Mouse (Mus musculus) liver, embryonic 12.5 days (tissue): ENCODE results near the gene Rb1. TPM values are rescaled to one million over a fixed set of nuclear protein-coding genes. Genes with fewer than 3 reads are reported as not detected.

Experiments used
- ATAC-seq: fragments of 200-750 bp; cut with Nextera tagmentation; 2 replicates; pipeline ENCODE4 v1.8.0; 2017; ENCODE audit warnings: moderate number of reproducible peaks, mild to moderate bottlenecking, moderate library complexity
- H3K27ac ChIP-seq: fragments of 300-500 bp; sonication (generic); 2 replicates; pipeline ENCODE4 v1.5.1; 2016; ENCODE audit warnings: mild to moderate bottlenecking
- H3K27me3 ChIP-seq: fragments of 300-500 bp; sonication (generic); replicated peaks from 2 replicates; pipeline ENCODE4 v1.6.1; 2016; ENCODE audit warnings: mild to moderate bottlenecking, moderate library complexity
- H3K36me3 ChIP-seq: fragments of 300-500 bp; sonication (generic); 2 replicates; pipeline ENCODE4 v1.6.1; 2016; ENCODE audit warnings: mild to moderate bottlenecking, moderate library complexity
- H3K4me1 ChIP-seq: fragments of 300-500 bp; sonication (generic); 2 replicates; pipeline ENCODE4 v1.6.1; 2016
- H3K4me2 ChIP-seq: fragments of 300-500 bp; sonication (generic); 2 replicates; pipeline ENCODE4 v1.6.1; 2016; ENCODE audit warnings: mild to moderate bottlenecking, moderate library complexity
- H3K4me3 ChIP-seq: fragments of 300-500 bp; sonication (generic); 2 replicates; pipeline ENCODE4 v1.5.1; 2016; ENCODE audit warnings: mild to moderate bottlenecking, moderate library complexity
- H3K9ac ChIP-seq: fragments of 300-500 bp; sonication (generic); 2 replicates; pipeline ENCODE4 v1.6.1; 2016; ENCODE audit warnings: mild to moderate bottlenecking, moderate library complexity
- H3K9me3 ChIP-seq: fragments of 300-500 bp; sonication (generic); replicated peaks from 2 replicates; pipeline ENCODE4 v1.6.1; 2016; ENCODE audit warnings: mild to moderate bottlenecking, moderate library complexity
- WGBS: fragments of 180-500 bp; shearing (Covaris S2); methylation state at CpG from one replicate; pipeline ENCODE4 v1.1.7; 2016; ENCODE audit not compliant: insufficient replicate concordance; 5-methylcytosine and 5-hydroxymethylcytosine counted together
- polyA plus RNA-seq: library from polyadenylated mRNA; unstranded; fragments of >200 nt; fragmentation: Nextera tagmentation; extraction: Ambion mirVana; gene quantifications from 2 replicates; pipeline ENCODE4 v1.2.1, GENCODE M21; 2016

Gene Rb1
- polyA plus RNA-seq, 1 experiment from 2014 or later: 30.1 TPM

DNA sequence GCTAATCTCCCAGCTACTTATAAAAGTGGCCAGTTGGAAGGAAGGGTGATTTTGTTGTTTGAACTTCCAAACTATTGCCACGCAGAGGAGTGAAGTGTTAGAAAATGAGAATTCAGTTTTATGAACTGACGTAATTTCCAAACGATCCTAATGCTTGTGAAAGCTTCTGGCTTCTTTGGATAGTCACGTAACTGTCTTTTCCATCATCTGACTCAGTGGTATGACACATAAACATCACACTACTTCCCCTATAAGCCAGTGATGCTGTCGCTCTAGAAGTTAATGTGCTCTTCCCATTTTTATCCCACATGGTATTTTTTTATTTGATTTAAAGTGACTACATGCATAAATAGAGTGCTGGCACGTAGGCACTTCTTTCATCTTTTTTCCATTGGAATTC lies 157.0 kb downstream of the Rb1 start:
- Histone ChIP-seq H3K9ac (no peak overlapping the region), H3K9me3 (no peaks in the 10 kb centered on the region), H3K4me1 (0 out of 2 replicates have a peak, but pooled peaks cover 5% of the 10 kb centered on the region), H3K4me2 (no peak overlapping the region), H3K36me3 (peaks cover 43% of the 10 kb centered on the region), H3K4me3 (no peak overlapping the region), H3K27ac (no peak overlapping the region), H3K27me3 (no peaks in the 10 kb centered on the region)
- 81% methylated on average over 6 of the region's 6 CpGs for WGBS
- no peak for ATAC-seq

DNA sequence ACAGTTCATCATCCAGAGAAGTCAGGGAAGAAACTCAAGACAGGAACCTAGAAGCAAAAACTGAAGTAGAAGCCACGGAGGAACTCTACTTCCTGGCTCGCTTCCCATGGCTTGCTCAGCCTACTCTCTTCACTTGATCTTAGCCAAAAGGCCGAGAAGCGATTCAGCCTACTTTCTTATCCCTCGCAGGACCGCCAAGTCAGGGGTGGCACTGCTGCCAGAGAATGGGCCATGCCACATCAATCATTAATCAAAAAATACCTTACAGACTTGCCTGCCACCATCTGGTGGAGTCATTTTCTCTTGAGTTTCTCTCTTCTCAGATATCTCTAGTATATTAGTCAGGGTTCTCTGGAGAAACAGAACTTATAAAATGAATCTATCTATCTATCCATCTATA lies 160.5 kb downstream of the Rb1 start:
- H3K4me2 ChIP-seq: no peak overlapping the region
- peaks cover 43% of the 10 kb centered on the region for H3K36me3 ChIP-seq
- H3K27me3 ChIP-seq: no peaks in the 10 kb centered on the region
- WGBS: 76% methylated on average over 6 of the region's 6 CpGs
- H3K27ac ChIP-seq: no peak overlapping the region
- H3K4me1 ChIP-seq: no peaks in the 10 kb centered on the region
- no peak for ATAC-seq
- H3K9ac ChIP-seq: no peak overlapping the region
- H3K9me3 ChIP-seq: no peaks in the 10 kb centered on the region
- H3K4me3 ChIP-seq: no peak overlapping the region

DNA sequence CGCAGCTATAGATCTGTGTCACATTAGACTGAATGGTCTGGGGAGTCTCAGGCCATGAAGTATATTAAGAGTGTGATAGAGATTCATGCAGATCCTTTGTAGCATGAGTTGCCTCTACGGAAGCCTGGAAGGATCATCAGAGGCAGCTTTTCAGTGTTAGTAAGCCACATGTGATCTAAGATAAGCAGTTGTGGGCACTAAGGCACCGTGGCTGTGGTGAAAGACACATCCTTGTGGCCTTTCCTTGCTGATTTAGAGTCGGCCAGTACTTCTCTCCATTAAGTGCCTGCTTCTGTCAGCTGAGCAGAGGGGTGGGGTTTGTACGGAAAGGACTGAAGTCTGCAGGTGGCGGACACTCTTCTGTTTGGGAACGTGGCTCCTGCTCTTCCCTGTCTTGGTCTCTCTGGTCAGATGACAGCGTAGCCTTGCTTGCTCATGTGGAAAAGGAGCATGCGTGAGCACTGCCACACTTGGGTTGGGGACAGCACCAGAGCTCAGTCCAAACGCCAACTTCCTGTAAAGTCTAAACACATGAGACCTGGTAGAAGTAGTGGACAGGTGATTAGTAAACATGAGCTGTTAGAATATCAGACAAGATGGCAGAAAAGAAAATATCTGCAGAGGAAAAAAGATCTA lies 162.1 kb downstream of the Rb1 start:
- WGBS: 59% methylated on average over 10 of the region's 10 CpGs
- Histone ChIP-seq H3K9me3 (no peaks in the 10 kb centered on the region), H3K36me3 (peaks cover 41% of the 10 kb centered on the region), H3K4me3 (no peak overlapping the region), H3K27ac (no peak overlapping the region), H3K4me1 (no peaks in the 10 kb centered on the region), H3K27me3 (no peaks in the 10 kb centered on the region), H3K4me2 (no peak overlapping the region), H3K9ac (no peak overlapping the region)
- ATAC-seq: no peak

DNA sequence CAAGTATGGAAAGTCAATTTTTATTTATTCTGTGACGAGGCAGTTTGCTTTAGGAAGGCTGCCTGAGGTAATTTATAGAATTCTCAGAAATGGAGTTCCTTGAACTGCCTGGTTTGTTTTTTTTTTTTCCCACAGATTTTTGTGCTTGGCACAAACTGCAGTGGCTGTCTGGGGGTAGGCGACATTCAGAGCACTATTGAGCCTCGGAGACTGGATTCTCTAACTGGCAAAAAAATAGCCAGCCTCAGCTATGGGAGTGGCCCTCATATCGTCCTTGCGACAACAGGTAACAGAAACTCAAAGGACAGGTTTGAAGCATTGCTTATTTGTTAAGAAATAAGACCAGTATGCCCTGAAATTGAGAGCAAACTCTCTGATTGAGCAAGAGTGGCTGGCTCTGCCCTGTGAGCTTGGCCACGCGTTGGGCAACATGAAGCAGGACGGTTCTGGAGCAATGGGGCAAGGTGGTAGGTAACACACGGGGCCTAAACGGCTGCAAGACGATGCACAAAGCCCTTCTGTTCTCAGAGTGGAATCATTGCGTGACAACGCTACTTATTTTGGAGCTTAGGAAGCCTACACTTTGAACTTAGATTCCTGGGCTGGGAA lies 163.3 kb downstream of the Rb1 start:
- peaks cover 36% of the 10 kb centered on the region for H3K36me3 ChIP-seq
- H3K4me3 ChIP-seq: no peak overlapping the region
- H3K27ac ChIP-seq: no peak overlapping the region
- 77% methylated on average over 13 of the region's 13 CpGs for WGBS
- ATAC-seq: no peak
- no peaks in the 10 kb centered on the region for H3K27me3 ChIP-seq
- H3K4me2 ChIP-seq: no peak overlapping the region
- no peaks in the 10 kb centered on the region for H3K9me3 ChIP-seq
- no peak overlapping the region for H3K9ac ChIP-seq
- H3K4me1 ChIP-seq: no peaks in the 10 kb centered on the region

DNA sequence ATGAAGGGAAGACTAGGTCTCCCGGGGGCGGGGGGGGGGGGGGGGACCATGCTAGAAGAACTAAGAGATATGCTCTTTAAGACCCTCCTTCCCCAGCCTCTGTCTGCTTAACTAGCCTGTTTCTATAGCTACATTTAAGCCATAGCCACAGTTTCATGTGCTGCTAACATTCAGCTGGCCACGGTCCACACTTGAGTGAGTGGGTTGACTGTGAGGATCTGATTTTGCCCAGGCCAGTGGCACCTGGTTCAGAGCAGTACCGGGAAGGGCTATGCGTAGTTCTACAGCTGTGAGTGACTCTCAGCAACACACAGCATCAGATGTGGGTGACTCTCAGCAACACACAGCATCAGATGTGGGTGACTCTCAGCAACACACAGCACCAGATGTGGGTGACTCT lies 164.3 kb downstream of the Rb1 start:
- 86% methylated on average over 4 of the region's 5 CpGs for WGBS
- Histone ChIP-seq H3K27ac (no peak overlapping the region), H3K4me1 (no peaks in the 10 kb centered on the region), H3K9me3 (no peaks in the 10 kb centered on the region), H3K4me3 (no peak overlapping the region), H3K27me3 (no peaks in the 10 kb centered on the region), H3K36me3 (peaks cover 30% of the 10 kb centered on the region), H3K9ac (no peak overlapping the region), H3K4me2 (no peak overlapping the region)
- ATAC-seq: no peak

DNA sequence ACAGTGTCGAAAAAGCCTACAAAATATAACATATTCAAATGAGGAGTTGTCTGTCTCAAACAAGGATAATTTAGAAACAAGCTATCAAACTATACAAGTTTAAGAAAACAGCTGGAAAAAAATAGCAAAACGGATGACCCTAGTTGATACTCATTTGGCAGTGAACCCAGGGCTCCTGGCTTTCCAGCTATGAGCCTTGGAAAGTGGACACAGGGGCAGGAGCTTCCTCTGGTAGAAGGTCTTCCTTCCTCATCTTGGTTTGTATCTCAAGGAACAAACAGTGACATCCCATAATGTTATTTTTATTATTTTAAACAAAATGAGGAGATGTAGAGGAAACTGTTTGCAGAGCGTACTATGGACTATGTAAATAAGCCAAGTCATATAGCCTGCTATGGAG lies 177.5 kb downstream of the Rb1 start:
- H3K4me3 ChIP-seq: no peak overlapping the region
- H3K27ac ChIP-seq: no peak overlapping the region
- no peaks in the 10 kb centered on the region for H3K27me3 ChIP-seq
- no peak overlapping the region for H3K9ac ChIP-seq
- H3K36me3 ChIP-seq: peaks cover 6% of the 10 kb centered on the region; the same call in 1 of the 2 replicates
- H3K9me3 ChIP-seq: no peaks in the 10 kb centered on the region
- H3K4me2 ChIP-seq: no peak overlapping the region
- no peak for ATAC-seq
- WGBS: 64% methylated on average over 3 of the region's 3 CpGs
- H3K4me1 ChIP-seq: peaks cover 16% of the 10 kb centered on the region

DNA sequence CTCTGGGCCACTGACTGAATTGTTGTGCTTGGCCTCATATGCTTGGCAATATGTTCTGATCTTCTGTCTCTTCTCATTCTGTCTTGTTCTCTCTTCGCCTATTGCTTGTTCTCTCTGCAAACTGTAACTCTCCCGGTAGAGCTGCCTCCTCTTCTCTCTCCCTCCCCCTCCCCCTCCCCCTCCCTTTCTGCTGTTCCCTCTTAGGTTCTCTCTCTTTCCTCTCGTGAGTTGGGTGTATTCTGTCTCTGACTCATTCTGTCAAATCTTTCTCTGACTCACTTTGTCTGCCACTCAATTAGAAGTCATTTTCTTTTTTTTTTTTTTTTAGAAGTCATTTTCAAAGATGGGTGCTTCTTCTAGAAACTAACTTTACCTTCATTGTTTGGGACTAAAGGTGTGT lies 178.9 kb downstream of the Rb1 start:
- H3K9ac ChIP-seq: no peak overlapping the region
- no peak overlapping the region for H3K4me3 ChIP-seq
- WGBS: 38% methylated on average over 3 of the region's 3 CpGs
- no peaks in the 10 kb centered on the region for H3K9me3 ChIP-seq
- peaks cover 28% of the 10 kb centered on the region for H3K4me1 ChIP-seq
- no peak for ATAC-seq
- peaks cover 6% of the 10 kb centered on the region; the same call in 1 of the 2 replicates for H3K36me3 ChIP-seq
- no peak overlapping the region for H3K27ac ChIP-seq
- no peak overlapping the region for H3K4me2 ChIP-seq
- H3K27me3 ChIP-seq: no peaks in the 10 kb centered on the region

DNA sequence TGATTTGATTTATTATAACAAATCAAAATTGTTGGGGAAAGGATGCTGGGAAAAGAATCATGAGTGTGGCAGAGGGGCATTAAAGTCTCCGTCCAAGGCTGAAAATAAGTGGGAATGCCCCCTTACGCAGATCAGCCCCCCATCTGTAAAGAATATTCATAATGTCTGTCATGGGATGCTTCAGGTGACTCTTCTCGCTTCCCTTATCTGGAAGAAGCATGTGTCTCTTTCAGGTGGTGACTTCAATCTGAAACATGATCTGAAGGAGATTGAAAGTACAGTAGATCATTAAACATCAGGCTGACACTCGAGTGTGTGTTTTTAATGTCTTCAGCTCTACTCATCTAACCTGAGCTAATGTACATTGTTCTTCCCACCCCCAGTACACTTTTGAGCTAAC lies 180.1 kb downstream of the Rb1 start:
- Histone ChIP-seq H3K9ac (no peak overlapping the region), H3K27ac (no peak overlapping the region), H3K4me3 (no peak overlapping the region), H3K36me3 (peaks cover 6% of the 10 kb centered on the region; the same call in 1 of the 2 replicates), H3K9me3 (no peaks in the 10 kb centered on the region), H3K4me1 (peaks cover 29% of the 10 kb centered on the region), H3K4me2 (no peak overlapping the region), H3K27me3 (no peaks in the 10 kb centered on the region)
- no peak for ATAC-seq
- WGBS: 79% methylated on average over 4 of the region's 4 CpGs

DNA sequence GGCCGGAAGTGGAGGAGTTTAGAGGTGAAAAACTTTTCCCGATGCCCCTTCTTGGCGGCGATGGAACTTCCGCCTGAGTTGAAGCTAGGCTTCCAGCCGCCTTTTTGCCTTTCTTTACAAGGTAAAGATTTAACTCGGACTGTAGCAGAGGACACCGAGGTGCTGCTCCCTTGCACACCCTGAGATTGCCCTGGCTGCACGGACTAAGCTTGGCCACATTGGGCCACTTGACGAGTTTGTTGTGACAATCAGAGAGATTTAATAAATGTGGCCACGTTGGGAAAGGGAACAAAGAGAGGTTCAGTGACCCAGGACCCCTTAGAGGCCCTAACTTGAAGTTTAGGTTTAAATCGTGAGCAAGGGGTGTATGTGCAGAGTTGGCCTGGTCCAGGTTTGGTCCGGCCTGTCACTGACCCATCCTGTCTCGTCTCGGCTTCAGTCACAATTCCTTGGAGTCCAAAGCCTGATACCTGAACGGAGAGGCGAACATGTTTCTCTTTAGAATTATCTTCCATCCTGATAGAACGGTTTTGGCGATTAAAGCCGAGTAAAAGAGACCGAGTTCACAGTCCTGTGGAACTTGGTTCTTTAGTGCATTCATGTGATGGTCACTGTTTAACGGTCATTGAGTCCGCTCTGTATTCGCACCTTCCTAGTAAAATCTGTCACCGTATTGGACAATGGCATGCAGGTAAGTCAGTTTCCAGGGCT lies 181.8 kb downstream of the Rb1 start:
- H3K4me3 ChIP-seq: peak overlapping the region; percentile 78
- no peaks in the 10 kb centered on the region for H3K27me3 ChIP-seq
- peaks cover 29% of the 10 kb centered on the region for H3K4me1 ChIP-seq
- H3K9ac ChIP-seq: peak overlapping the region; percentile 89
- 38% methylated on average over 25 of the region's 25 CpGs for WGBS
- no peaks in the 10 kb centered on the region for H3K9me3 ChIP-seq
- H3K4me2 ChIP-seq: peak overlapping the region; percentile 92
- peak overlapping the region; percentile 89 for H3K27ac ChIP-seq
- H3K36me3 ChIP-seq: peaks cover 6% of the 10 kb centered on the region; the same call in 1 of the 2 replicates
- 0 out of 2 replicates have a peak, but pooled peaks have one; percentile 13 for ATAC-seq

DNA sequence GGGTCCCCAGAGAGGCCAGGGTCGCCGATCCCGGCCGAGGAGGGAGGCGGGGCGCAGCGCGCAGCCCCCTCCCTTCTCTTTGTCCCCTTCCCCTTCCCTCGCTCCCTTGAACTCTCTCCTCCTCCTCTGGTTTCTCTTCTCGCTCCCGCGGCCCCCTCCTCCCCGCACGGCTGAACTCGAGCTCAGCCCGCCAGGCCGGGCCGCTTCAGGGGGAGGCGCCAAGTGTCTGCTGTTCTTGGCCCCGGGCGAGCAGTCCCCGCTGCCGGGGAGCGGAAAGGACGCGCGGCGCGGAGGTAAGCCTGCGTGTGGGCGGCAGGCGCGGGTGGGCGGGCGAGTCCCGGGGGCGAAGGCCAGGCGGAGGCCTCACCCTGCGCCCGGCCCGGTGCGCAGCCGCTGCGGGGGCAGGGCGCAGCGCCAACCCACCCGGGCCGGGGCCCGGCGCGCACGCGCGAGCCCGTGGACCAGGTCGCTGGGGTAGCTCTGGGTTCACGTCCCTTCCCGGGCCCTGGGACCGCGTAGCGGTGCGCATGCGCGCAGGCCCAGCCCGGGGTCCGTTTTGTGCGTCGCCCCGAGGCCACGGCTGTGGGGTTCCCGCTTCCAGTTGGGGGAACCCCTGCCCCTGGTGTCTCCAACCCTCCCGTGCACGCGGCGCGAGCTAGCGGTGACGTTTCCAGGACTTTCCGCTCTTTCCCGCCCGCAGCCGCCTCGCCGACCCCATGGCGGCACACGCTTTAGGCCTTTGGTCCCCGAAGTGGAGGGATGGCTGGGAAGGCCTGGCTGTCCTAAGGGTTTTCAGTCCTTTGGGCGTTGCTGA lies 182.5 kb downstream of the Rb1 start:
- H3K36me3 ChIP-seq: peaks cover 6% of the 10 kb centered on the region; the same call in 1 of the 2 replicates
- H3K27ac ChIP-seq: peak overlapping the region; percentile 89
- H3K9me3 ChIP-seq: no peaks in the 10 kb centered on the region
- peaks cover 29% of the 10 kb centered on the region for H3K4me1 ChIP-seq
- no peaks in the 10 kb centered on the region for H3K27me3 ChIP-seq
- peak overlapping the region; percentile 89 for H3K9ac ChIP-seq
- H3K4me2 ChIP-seq: peak overlapping the region; percentile 92
- ATAC-seq: peak; percentile 85
- under 1% methylated on average over 80 of the region's 88 CpGs for WGBS
- H3K4me3 ChIP-seq: peak overlapping the region; percentile 78

DNA sequence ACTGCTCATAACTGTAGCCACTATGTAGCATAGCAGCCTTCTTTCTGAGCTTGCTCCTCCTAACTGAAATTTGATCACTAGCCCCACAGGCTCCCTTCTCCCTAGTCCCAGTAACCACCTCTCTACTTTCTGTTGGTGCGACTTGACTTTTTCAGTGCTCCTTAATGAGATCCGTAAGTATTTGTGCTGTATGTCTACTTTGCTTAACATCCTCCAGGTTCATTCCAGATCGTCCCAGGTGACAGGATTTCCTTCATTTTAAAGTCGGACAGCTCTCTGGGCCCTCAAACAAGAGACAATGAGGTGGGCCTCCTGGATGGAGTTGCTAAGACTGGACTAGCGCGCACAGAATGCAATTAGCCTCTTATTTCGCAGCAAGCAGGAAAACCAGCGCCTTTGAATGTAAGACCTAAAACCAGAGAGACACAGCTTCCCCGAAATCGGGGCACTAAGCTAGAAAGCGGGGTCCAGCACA lies 183.2 kb downstream of the Rb1 start:
- H3K9ac ChIP-seq: peak overlapping the region; percentile 89
- no peaks in the 10 kb centered on the region for H3K9me3 ChIP-seq
- H3K4me1 ChIP-seq: peaks cover 32% of the 10 kb centered on the region
- H3K27ac ChIP-seq: peak overlapping the region; percentile 89
- peak overlapping the region; percentile 78 for H3K4me3 ChIP-seq
- peaks cover 6% of the 10 kb centered on the region; the same call in 1 of the 2 replicates for H3K36me3 ChIP-seq
- no peak for ATAC-seq
- H3K4me2 ChIP-seq: peak overlapping the region; percentile 92
- 8% methylated on average over 11 of the region's 11 CpGs for WGBS
- H3K27me3 ChIP-seq: no peaks in the 10 kb centered on the region
